Mouse (Mus musculus): ENCODE measurements around the gene Ppil1.
"Not testable (repeated sequence)": the region's sequence is repeated elsewhere in the genome, so short reads cannot be mapped to it uniquely, and the experiment has no call there.

The Ppil1 gene

GRCm38 (mm10) chr17:29280422-29280821, 16.4 kb upstream of the Ppil1 start:
- no peak for DNase-seq

GRCm38 (mm10) chr17:29273889-29274288, 9.9 kb upstream of the Ppil1 start:
- no peak for DNase-seq

- DNase-seq, result no peak
These were observed 9.2 kb upstream of the Ppil1 start for GRCm38 (mm10) chr17:29273156-29273555.

- DNase-seq, result no peak
These were observed 6.2 kb upstream of the Ppil1 start for GRCm38 (mm10) chr17:29270148-29270698.

GRCm38 (mm10) chr17:29269349-29269706, 5.3 kb upstream of the Ppil1 start:
- DNase-seq, result no peak

GRCm38 (mm10) chr17:29268682-29269348, 4.8 kb upstream of the Ppil1 start, which contains the start of gene BC004004:
TSS of gene BC004004 (plus strand) at chr17:29268788.
- DNase-seq, result peak; percentile 96

GRCm38 (mm10) chr17:29267931-29268681, 4.1 kb upstream of the Ppil1 start:
- no peak for DNase-seq

- DNase-seq, result not testable (repeated sequence)
These were observed 3.1 kb upstream of the Ppil1 start for GRCm38 (mm10) chr17:29267040-29267439.

- DNase-seq, result no peak
These were observed 774 bp upstream of the Ppil1 start for GRCm38 (mm10) chr17:29264760-29265159.

- no peak for DNase-seq
These were observed 569 bp downstream of the Ppil1 start for GRCm38 (mm10) chr17:29263417-29263816.

- DNase-seq, result no peak
These were observed 1.7 kb downstream of the Ppil1 start for GRCm38 (mm10) chr17:29262259-29262649.

- DNase-seq, result no peak
These were observed 2.3 kb downstream of the Ppil1 start for GRCm38 (mm10) chr17:29261603-29262258.

GRCm38 (mm10) chr17:29260501-29260900, 3.5 kb downstream of the Ppil1 start:
- no peak for DNase-seq

GRCm38 (mm10) chr17:29259489-29259888, 4.5 kb downstream of the Ppil1 start:
- DNase-seq, result peak; percentile 77

- no peak for DNase-seq
These were observed 5.1 kb downstream of the Ppil1 start for GRCm38 (mm10) chr17:29258921-29259320.

- no peak for DNase-seq
These were observed 5.9 kb downstream of the Ppil1 start for GRCm38 (mm10) chr17:29258025-29258558.

- DNase-seq, result no peak
These were observed 6.9 kb downstream of the Ppil1 start for GRCm38 (mm10) chr17:29257001-29257511.

- no peak for DNase-seq
These were observed 7.5 kb downstream of the Ppil1 start for GRCm38 (mm10) chr17:29256507-29256906.

GRCm38 (mm10) chr17:29254784-29255183, 9.2 kb downstream of the Ppil1 start:
- DNase-seq, result not testable (repeated sequence)

- DNase-seq, result no peak
These were observed 10.3 kb downstream of the Ppil1 start for GRCm38 (mm10) chr17:29253684-29254083.

GRCm38 (mm10) chr17:29253236-29253635, 10.8 kb downstream of the Ppil1 start:
- no peak for DNase-seq

GRCm38 (mm10) chr17:29251608-29252390, 12.2 kb downstream of the Ppil1 start:
- DNase-seq, result no peak

Measured in cerebellum, adult 8-10 months (tissue).